Mouse (Mus musculus): ENCODE data around the gene Gcg.

Gene Gcg

DNA sequence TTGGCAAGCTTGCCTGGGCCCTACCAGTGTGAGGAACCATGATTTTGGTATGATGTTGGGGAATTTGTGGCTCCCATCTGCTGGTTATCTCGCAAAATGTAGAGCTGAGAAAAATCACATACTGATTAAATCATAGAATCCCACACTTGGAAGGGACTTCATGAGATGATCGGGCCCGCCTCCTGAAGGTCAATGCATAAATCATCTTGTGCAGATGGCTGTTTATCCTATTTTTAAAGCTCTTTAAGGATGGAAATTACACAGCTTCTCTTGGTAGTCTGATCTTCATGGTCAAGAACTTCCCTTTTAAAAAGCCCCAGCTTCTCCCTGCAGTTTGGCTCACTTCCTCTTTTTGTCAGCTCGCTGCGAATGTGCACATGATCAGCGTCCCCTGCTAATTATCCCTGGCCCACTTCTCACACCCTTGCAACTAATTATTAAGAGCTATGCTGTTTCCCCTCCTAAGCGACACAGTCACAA, 23.2 kb downstream of the Gcg start:
- peak; percentile 49 for DNase-seq (ENCODE audit: low spot score)

DNA sequence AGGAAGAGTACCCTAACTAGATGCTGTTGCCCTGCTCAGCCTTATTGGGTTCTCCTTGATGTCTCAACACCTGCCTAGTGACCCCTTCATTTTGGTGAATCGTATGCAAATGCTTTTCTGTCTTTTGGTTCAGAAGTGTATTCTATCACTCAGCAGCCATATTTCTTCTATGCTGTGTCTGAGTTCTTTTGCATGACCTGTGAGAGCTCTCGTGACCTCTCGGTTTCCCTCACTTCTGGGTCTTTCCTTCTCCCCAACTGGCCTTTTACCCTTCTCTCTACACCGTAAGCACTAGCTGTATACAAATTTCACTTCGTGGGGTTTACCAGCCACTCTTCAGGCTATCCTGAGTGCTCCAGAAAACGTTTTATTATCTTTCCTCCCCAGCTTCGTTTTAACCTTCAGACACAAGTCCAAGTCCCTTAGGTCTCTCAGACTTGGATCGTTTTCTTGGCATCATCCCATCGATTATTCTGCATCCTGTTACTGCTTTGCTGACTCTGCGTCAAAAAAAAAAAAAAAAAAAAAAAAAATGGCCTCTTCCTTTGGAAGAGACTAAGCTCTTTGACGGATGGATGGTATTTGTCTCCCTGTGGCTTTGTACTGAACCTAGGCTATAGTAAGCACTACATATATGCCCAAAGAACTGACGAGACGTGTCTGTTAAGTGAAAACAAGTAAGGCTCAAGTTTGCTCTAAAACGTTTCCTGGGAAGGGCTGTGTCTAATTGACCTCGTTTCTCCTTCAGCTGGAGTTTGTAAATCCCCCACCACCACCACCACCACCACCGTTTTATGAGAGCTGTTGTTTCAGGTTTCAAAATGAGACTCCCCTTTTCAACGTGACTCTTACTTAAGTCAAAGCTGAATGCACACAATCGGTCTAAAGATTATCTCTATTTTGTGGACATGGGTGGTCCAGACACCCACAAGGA, 23.9 kb downstream of the Gcg start:
- no peak for DNase-seq (ENCODE audit: low spot score)

GRCm38 (mm10) chr2:62458070-62458469, 25.4 kb downstream of the Gcg start:
- peak; percentile 28 for DNase-seq (ENCODE audit: low spot score)

DNA sequence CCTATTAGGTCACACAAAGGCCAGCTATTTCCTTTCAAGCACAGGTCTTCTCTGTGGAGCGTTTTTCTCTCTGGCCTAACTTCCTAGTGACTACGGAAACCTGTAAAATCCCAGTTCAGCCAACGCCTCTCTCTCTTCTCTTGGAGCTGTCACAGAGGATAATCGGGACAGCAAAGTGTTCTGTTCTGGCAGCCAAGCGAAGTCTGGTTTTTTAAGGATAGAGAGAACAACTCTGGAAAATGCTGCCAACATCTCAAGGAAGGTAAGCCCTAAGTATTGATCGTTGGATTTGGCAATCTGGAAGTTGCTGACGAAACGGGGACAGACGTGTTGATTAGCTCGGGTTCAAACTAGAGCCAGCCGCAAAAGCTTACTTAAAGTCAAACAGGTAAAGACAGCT, 28.5 kb downstream of the Gcg start:
- no peak for DNase-seq (ENCODE audit: low spot score)

DNA sequence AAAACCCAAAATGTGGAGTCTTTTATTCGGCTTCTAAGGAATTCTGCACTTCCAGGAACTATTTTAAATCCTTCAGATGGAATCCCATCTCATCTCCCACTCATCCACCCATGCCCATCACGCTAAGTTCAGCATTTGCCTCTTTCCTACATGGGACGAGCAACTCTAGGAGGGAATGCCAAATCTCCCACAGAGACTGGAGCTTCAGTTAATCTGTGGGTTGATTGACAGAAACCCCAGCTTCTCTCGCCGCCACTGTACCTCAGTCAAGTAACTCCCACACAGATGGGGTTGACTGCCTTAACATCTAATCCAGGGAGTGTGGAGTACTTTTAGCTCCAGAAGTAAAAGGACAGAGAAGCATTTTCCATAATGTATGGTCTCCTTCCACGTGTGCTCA, 29.4 kb downstream of the Gcg start:
- DNase-seq (ENCODE audit: low spot score), result no peak

DNA sequence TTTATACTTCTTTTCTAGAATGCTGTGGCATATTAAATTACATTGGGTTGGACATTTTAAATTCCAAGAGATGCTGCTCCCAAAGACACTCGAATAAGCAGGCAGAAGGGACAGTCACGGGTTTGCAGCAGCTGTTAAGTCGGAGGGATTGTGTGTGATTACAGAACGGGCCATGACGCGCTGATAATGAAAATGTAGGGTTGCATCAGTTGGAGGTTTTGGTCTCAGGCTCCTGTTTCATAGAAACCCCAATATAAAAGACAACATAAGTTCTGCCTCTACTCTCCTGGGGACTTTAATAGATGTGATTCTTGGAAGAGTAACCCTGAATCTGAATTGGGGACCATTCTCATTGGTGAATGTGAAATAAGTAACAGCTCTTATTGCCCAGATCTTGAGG, 33.1 kb downstream of the Gcg start:
- no peak for DNase-seq (ENCODE audit: low spot score)

- DNase-seq (ENCODE audit: low spot score), result no peak
These were observed 33.6 kb downstream of the Gcg start for GRCm38 (mm10) chr2:62449692-62450346.

DNA sequence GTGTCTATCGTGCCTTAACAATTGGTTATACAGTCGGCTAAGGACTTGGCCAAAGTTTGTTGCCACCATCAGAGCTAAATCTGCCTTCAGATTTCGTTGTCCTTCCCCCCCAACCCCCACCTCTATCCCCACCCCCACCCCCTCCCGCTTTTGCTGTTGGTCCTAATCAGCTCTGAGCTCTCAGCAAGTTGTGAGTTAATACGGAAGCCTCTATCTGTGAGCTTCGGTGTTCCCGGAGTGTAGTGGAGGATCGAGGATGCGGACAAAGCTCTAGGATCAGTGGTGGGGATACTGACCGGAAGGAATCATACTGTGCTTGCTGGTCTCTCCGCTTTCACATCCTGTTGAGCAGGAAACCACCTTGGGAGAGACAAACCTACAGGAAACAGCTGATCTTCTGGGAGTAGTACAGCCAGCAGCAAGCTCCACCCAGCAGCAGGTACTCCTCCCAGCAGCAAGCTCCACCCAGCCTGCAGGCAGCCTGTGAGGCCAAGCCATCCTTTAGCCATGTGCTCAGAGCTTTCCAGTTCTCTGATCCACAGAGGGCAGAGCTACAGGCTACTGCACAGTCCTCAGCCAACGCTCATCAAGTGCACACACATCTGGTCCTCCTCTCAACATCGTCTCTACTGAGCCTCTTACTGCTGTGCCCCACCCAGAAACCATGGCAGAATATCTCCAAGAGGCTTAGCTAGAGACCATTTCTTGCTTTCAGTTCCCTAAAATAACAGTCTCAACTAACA, 42.5 kb downstream of the Gcg start:
- peak; percentile 68 for DNase-seq (ENCODE audit: low spot score)

DNA sequence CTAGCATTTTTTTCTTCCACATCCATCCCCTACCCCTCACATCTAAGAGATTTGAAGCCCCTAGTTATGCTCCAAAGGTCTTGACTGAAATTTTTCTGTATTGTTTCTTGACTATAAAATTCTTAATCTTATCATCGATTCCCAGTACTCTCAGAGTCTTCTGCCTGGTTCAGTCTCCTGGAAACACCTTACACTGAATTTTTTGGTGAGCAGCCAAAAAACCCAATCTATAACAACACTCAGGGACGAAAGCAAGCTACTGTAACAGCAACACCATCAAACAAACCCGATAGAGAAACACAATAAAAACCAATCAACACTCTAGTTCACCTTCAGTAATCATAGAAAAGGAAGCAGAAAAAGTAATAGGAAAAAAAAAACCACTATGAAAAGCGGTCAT, 43.4 kb downstream of the Gcg start:
- DNase-seq (ENCODE audit: low spot score), result no peak

DNA sequence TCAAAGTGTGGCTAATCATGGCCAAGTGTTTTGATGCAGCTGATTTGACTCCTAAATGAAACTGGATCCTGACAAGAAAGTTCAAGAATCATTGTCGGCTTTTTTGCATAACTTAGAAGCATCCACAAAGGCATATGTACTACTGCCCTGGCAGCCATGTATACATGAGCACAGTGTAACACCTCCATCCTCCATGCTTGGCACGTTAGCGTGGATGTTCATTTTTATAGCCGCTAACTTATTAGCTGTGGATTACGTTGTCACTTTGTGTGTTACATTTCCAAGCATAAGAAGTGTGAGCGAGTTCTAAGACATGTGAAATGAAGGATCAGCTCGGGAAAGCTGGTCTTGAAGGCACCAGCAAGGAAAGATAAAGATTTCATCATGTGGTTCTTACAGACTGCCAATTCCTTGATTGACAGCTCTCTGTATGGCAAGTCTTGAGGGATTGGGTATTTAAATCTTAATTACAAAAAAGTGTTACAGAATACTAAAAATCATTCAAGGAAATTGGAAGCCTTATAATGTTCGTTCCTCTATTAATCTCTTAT, 52.1 kb downstream of the Gcg start:
- DNase-seq (ENCODE audit: low spot score), result no peak

- DNase-seq (ENCODE audit: low spot score), result no peak
These were observed 57.5 kb downstream of the Gcg start for GRCm38 (mm10) chr2:62425941-62426340.

All from lung, postnatal 25 days (tissue).